Mouse (Mus musculus): Measurements from ENCODE around the gene Pkd2l1.
"Not testable (repeated sequence)": the region's sequence is repeated elsewhere in the genome, so short reads cannot be mapped to it uniquely, and the experiment has no call there.

Pkd2l1 gene

DNA sequence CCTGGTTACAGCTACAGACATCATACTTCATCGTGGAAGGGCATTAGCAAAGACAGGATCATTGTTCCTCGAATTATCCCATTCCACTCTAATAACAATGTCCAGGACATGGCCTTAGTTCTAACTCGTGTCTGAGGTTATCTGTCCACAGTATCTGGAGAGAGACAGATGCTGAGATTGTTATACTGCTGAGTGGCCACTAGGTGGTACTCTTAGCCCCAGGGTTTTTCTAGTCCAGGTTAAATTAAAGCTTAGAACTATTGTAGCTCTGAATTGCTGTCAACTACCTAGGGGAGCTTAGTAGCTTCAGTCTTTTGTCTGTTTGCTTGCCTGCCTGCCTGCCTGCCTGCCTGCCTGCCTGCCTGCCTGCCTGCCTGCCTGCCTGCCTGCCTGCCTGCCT, 30.7 kb downstream of the Pkd2l1 start:
- in situ Hi-C loops (cut with MboI, MseI), result no loop called here

DNA sequence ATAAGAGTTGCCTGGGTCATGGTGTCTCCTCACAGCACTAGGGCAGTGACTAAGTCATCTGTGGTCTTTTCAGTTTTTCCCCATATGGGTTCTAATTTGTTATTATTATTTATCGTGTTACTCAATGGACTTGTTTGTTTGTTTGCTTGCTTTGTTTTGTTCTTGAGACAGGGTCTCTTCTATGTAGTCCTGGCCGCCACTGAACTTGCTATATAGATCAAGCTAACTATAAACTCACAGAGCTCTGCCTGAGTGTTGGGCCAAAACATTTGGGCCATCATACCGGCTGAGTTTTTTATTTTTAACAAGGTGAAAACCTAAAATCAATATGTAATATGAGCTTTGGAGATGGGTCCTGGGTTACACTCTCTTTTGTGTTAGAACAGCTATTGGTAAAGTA, 32.9 kb downstream of the Pkd2l1 start:
- in situ Hi-C loops (cut with MboI, MseI), result no loop called here

DNA sequence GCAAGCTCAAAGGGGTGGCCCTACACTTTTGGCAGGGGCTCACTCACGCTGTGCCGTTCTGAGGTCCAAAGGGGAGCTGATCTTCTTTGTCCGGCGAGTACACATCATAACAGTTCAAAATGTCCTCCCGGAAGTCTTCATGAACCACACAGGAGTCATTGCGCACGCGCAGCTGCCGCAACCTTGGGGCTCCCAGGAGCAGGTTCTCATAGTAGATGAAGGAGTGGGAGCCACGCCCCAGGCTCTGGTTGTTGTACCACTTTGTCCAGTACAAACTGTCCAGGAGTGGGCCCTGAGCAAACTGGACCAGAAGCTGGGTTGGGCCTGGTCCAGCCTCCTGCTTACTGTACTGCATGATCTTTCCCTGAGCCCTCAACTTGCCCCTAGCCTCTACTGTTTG, 35.2 kb downstream of the Pkd2l1 start:
- in situ Hi-C loops (cut with MboI, MseI), result no loop called here

DNA sequence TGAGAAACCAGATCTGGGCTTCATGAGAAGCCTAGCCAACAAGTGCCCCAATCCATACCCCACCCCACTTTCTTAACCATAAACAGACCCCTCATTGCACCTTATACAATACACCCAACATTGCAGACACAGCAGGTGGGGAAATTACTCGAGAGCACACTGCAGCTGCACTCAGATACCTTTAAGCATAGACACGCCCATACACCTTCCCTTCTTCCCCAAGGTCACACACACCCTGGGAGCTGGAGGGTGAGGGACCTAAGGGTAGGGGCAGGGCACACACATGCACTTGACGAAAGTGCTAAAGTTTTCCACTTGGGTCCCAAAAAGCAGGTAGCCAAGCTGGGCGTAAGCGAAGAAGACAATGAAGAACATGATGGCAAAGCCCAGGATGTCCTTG, 38.5 kb downstream of the Pkd2l1 start:
- in situ Hi-C loops (cut with MboI, MseI), result no loop called here

DNA sequence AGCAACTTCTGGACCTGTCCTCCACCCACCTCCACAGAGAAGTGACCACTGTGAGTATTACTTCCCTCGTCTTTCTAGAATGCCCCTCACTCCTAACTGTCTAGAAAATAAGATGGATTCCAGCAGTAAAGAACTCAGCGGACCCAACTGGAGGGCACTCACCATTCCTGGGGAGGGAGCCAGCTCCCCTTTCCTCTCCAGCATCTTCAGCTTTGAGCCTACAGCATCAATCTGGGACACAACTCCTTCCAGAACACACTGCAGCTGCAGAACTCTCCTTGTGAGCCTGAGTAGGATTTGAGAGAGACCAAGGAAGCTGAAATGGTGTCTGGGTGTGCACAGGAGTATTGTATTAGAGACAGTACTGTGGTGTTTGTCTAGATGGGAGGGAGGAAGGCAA, 43.3 kb downstream of the Pkd2l1 start:
- in situ Hi-C loops (cut with MboI, MseI), result no loop called here

DNA sequence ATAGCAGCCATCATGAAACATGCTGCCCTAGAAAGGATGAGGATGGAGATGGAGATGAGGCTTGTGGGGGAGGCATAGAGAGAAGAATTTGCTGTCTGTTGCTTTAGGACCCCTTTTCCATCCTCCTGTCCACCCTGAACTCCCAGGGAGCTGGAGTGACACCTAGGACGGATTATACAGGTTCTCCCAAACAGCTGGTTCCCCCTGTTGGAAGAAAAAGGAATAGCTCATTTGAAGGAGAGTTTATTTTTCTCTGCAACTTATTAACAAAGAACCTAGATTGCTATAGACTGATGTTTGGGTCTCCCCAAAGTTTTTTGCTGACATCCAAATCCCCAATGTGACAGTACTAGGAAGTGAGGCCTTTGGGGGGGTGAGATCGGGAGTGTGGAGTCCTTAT, 43.9 kb downstream of the Pkd2l1 start:
- in situ Hi-C loops (cut with MboI, MseI), result no loop called here

DNA sequence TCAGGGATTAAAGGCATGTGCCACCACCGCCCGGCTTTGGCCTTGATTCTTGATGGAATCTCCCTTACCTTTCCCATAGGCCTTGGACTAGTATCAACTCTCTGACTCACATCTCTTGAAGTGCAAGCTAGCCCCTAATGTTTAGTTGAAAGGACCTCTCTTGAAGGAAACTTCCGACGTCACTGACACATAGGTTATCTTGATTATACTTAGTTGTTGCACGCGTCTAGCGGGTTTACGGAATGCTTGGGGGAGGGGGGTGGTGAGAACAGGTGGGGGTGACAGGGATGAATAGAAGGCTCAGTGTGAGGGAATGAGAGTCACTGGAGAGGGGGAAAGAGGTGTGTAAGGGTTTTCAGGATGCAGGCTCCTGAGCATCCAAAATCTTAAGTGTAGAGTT, 45.3 kb downstream of the Pkd2l1 start:
- in situ Hi-C loops (cut with MboI, MseI), result no loop called here

DNA sequence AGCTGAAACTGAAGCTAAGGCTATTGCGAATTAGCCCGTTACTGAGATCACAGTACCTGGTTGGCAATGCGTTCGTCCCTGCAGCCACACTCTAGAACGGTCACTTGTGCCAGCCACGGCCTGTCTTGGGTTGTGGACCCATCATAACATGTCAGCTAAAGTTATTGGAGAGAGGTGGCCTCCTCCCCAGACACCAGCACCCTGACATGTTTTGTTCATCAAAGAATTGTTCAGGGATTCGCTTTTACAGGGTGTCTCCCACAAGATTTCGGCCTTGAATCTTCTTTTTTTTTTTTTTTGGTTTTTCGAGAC, 45.7 kb downstream of the Pkd2l1 start:
- in situ Hi-C loops (cut with MboI, MseI), result no loop called here

DNA sequence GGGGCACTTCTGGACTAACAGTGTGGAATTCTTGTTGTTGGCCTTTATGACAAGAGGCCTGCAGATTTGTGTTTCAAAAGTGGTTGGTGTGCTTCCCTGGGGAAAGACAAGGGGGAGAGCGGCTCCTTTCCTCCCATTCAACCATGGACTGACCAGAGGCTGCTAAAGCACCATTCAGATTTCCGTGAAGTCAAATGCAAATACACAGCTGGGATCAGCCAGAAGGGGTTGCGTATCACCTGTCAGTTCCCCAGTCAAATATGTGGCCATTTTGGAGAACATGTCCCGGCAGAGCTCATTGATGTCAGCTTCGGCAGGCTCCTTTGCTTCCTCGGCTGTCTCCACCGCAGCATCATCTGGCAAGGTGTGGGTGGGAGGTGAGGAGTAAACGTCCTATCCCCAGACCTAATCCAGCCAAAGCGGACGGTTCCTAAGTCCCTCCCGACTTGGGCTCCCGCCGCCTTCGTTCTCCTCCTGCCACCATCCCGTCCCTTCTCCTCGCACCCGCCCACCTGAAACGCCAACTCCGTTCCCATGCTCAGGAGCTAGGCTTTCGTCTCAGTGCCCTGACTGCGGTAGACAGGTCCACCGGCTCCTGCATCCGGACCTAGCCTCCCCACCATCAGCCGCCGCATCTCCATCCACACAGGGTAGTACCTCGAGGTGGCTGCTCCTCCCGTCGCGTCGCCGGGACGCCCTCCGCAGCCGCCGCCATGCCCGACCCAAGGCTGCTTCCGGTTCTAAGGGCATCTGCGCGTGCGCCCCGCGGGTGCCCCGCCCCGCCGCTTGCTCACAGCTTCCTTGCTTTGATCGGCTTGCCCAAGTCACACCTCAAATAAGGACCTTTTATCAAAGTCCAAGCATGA, 46.3 kb downstream of the Pkd2l1 start, which contains the start of gene Bloc1s2:
Gene Bloc1s2, minus strand, starts transcription at position 745 of the 866 bp plus-strand sequence.
- in situ Hi-C loops (cut with MboI, MseI), result no loop called here

DNA sequence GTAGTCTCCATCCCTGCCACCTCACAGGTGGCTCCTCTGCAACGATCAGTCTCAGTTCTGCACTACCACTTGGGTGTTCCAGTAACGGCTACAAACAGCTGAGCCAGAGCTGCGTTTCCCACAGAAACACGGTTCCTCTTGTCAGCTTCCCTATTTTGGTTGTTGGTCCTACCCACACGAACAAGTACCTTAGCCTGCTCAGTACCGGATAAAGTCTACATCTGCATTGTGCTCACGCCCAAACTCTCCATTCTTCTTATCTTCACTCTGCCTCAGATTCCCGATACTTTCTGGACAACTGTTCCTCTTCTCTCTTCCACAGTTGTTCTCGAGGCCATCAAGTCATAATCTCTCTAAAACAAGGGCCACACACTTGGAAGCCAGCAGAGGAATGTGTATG, 47.9 kb downstream of the Pkd2l1 start:
- in situ Hi-C loops (cut with MboI, MseI), result no loop called here

DNA sequence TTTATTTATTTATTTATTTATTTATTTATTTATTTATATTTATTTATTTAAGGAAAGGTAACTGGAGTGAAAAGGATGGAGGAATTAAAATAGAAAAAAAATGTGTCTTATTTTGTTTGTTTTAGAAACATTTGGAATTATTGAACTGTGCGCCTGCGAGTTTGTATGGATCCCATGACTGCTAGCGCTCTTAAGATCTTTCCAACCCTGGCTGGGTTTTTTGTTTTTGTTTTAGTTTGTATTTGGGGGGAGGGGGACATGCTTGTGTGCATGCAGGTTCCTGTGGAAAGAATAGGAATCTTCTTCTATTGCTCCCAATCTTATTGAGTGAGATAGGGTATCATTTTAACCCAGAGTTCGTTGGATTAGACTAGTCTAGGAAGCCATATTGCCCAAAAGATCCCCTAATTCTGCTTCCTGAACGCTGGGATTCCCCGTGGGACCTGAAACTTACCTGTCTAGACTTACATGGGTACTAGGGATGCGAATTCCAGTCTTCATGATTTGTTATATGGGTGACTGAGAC, 56.2 kb downstream of the Pkd2l1 start:
- in situ Hi-C loops (cut with MboI, MseI), result no loop called here

DNA sequence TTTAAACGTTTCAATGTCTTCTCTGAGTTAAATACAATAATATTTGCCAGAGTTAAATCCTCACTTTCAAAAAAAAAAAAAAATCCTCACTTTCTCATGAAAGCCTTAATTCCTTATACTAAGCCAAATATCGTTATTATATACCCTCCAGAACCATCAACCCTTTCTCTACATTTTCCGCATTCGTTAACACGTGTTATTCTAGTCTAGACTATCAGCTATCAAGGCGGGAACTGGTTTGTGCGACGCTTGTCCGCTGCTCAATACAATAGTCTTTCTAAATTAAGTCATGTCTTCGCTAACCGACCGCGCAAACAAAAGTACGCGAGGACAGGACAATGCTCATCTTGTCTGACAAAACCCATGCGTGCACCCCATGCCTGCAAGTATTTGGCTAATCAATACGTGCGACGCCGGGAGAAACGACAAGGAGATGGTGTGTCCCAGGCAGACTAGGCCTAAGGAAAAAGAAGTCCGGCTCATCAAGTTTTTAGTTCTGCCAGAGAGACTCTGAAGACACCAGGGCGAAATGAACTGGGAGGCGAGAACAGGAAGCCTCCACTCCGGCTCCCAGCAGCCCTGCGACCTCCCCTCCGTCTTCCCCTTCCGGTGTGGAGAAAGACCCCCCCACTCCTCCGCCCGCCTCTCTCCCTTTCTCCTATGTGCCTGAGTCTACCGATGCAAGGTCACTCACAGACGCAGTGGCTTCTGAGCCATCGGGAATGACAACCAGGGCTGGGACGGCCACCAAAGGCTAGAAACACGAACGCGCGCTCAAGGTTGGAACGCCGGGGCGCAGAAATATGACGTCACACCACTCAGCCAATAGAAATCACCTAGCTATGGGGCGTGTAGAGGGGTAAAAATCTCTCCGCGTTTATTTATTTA, 56.9 kb downstream of the Pkd2l1 start, which contains the start of gene Cwf19l1:
Gene Cwf19l1, minus strand, starts transcription at position 805 of the 888 bp plus-strand sequence.
- in situ Hi-C loops (cut with MboI, MseI), result no loop called here

DNA sequence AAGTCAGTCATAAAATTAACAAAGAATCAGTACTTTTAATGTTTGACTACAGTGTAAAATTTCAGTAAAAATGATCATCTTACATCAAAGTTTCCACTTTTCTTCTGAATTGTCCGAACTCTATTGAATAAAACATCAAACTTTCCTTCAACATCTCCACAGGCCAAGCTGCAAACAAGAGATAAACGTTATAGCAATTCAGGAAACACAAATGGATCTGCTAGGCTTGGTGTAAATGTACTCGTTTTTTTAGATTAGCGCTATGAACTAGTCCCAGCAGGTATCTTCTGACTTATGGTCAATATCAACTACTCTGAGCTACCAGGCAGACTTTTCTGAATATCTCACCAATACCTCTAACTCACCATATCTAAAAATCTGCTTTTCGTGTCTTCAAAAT, 59.3 kb downstream of the Pkd2l1 start:
- in situ Hi-C loops (cut with MboI, MseI), result no loop called here

DNA sequence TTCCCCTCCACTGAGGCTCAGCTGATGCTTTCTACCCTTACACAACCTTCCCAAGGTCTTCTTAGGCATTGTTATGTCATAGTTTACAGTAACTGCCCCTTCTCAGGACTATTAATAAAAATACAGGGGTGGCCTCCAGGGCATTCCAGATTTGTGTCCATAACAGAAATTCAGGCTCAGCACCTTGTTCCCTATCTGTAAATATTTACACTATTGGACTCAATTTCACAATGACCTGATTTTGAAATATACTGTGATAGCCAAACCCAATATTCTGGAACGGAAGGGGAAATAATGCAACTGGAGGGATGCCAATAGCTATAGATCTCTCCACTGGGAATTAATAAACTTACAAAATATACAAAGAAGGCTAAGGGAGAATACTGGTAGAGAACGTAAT, 63.7 kb downstream of the Pkd2l1 start:
- in situ Hi-C loops (cut with MboI, MseI), result no loop called here

DNA sequence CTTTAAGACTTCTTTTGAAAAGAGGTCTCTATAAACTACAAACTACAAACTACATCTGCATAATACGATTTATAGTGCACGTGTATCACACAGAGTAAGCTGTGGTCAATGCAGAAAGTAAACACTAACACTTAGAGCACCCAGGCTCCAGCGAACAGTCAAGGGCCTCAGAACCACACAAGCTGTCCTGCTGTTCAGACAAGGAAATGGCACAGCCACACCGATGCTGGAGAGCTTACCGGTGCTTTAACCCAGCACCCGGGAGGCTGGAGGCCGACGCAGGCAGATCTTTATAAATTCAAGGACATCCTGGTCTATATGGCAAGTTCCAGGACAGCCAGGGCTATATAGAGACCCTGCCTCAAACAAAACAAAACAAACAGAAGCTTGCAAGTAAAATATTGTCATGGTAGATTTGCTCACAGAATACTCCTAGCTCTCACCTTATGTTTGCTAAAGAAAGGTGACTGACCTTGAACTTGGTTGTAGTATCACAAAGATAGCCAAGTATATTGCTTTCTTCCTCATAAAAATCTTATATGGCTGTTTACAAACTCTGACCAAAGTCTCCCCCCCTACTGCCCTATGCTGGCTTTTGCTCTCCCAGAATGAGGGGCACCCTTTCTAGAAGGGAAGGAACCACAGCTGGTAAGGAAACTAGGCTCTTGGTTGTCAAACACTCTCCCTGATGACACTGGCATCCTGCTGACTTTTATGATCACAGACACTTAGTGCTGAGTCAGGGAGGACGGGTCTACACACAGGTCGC, 64.3 kb downstream of the Pkd2l1 start:
- in situ Hi-C loops (cut with MboI, MseI), result no loop called here

DNA sequence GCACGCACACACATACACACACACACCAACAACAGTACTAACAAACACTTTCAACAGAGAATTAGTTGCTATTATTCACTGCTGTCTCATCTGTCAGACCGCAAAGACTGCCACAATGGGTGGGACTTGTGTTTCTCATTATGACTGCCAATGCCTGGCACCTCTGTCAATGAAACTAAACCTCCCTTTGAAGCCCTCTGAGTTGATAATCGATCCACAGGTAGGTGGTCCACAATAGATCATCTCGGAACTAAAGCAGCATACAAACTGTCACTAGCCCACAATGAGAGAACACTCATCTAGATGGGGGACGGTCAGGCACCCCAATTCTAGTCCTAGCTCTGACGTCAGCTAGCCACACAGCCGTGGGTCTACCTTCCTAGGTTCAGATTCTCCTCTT, 71.1 kb downstream of the Pkd2l1 start:
- in situ Hi-C loops (cut with MboI, MseI), result no loop called here

DNA sequence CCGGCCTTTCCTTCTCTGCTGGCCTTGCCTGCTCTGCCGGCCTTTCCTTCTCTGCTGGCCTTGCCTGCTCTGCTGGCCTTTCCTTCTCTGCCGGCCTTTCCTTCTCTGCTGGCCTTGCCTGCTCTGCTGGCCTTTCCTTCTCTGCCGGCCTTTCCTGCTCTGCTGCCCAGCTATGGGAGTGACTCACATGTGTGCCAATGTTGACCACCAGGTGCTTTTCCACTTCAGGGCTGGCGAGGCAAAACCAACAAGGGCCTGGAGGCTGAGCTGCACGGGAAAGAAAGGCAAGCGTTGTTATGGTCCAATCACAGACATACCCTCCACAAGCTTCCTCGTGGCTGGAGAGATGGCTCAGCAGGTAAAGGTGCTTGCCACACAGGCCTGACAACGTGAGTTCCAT, 71.6 kb downstream of the Pkd2l1 start:
- in situ Hi-C loops (cut with MboI, MseI), result not testable (repeated sequence)

DNA sequence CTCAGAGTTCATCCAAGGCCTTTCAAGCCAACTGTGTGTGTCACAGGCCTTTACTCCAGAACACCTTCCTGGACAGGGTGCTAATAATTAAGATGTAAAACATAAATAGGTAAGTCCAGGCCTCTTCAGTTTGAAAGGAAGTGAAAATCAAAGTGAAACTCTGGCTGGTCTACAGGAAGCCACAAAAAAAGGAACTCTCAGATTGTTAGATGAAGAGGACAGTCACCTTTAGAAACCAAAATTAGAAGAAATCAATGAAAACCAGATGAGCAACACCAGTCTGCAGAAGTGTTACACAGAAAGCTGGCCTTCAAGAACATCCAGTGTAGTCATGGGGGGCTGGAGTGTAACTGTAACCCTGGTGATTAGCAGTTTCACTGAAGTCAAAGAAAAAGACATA, 74.4 kb downstream of the Pkd2l1 start:
- in situ Hi-C loops (cut with MboI, MseI), result no loop called here

DNA sequence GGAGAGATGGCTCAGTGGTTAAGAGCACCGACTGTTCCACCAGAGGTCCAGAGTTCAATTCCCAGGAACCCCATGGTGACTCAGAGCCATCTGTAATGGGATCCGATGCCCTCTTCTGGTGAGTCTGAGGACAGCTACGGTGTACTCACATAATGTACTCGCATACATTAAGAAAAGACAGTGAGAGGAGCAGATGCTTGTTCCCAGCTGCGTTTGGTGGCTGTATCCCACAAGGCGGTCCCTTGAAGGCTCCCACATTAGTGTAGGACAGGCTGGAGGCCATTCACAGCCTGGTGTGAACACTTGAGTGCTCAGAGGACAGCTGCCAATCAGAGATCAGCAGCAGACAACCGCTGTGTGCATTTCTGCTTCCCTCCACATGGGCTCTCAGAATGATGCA, 80.5 kb downstream of the Pkd2l1 start:
- in situ Hi-C loops (cut with MboI, MseI), result no loop called here

DNA sequence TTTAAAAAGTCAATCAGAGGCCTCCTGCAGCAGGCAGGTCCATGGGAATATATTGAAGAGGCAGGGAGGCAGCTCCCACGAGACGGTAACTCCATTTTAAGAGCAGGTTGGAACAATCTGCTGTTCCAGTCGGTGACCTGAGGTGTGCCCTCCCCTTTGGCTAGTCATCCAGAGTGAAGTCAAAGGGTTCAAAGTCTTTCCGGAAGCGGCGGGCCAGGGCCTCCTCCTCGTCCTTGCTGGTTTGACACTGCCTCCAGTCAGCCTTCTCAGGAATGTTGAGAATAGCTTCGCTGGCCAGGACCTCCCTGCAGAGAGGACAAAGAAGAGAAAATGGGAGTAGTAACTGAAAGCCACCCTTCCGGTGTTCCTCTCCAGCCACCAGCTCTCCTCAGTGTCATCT, 81.9 kb downstream of the Pkd2l1 start:
- in situ Hi-C loops (cut with MboI, MseI), result no loop called here

DNA sequence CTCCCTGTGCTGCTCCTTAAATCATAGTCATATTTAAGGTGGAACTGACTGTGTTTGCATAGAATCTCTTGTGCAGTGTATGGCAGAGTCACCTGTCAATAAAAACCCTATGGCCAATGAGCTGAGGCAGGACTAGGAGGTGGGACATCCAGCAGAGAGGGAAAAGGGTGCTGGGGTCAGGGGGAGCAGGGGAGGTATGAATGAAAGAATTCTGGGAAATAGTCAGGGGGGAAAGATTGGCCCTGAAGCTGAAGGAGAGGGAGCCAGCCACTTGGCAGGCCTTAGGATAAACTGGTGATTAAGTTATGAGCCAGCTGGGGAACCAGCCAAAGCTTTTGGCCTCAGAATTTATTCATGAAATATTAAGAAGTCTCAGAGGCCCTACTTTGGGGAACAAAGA, 83.2 kb downstream of the Pkd2l1 start:
- in situ Hi-C loops (cut with MboI, MseI), result no loop called here
